Mouse (Mus musculus) neural tube, embryonic 11.5 days (tissue): ENCODE data around the gene St7. TPM values are rescaled to one million over a fixed set of nuclear protein-coding genes. Genes with fewer than 3 reads are reported as not detected.

ENCODE experiments used
- ATAC-seq: fragments of 200-750 bp; cut with Nextera tagmentation; 2 replicates; pipeline ENCODE4 v1.8.0; 2017; ENCODE audit warnings: moderate number of reproducible peaks, mild to moderate bottlenecking, moderate TSS enrichment, moderate library complexity; ENCODE audit not compliant: insufficient read depth, low FRiP score, low TSS enrichment
- DNase-seq: peaks from one replicate; pipeline ENCODE4 v3.0.0-alpha.2; 2015; ENCODE audit warnings: low spot score
- H3K27ac ChIP-seq: fragments of 300-500 bp; sonication (generic); 2 replicates; pipeline ENCODE4 v1.5.1; 2014; ENCODE audit warnings: low read depth, mild to moderate bottlenecking, low read length
- H3K27me3 ChIP-seq: fragments of 300-500 bp; sonication (generic); 2 replicates; pipeline ENCODE4 v1.6.1; 2014; ENCODE audit warnings: mild to moderate bottlenecking, low read length, mixed read lengths; ENCODE audit not compliant: control insufficient read depth, insufficient read depth
- H3K36me3 ChIP-seq: fragments of 300-500 bp; sonication (generic); 2 replicates; pipeline ENCODE4 v1.6.1; 2014; ENCODE audit warnings: mild to moderate bottlenecking, low read length, moderate library complexity, mixed read lengths; ENCODE audit not compliant: control insufficient read depth, insufficient read depth
- H3K4me1 ChIP-seq: fragments of 300-500 bp; sonication (generic); 2 replicates; pipeline ENCODE4 v1.6.1; 2014; ENCODE audit warnings: low read length, mixed read lengths; ENCODE audit not compliant: control insufficient read depth, insufficient read depth
- H3K4me2 ChIP-seq: fragments of 300-500 bp; sonication (generic); 2 replicates; pipeline ENCODE4 v1.6.1; 2014; ENCODE audit warnings: low read depth, mild to moderate bottlenecking, moderate library complexity
- H3K4me3 ChIP-seq: fragments of 300-500 bp; sonication (generic); 2 replicates; pipeline ENCODE4 v1.5.1; 2014; ENCODE audit warnings: low read depth, low read length
- H3K9ac ChIP-seq: fragments of 300-500 bp; sonication (generic); 2 replicates; pipeline ENCODE4 v1.6.1; 2014; ENCODE audit warnings: mild to moderate bottlenecking, low read length
- H3K9me3 ChIP-seq: fragments of 300-500 bp; sonication (generic); 2 replicates; pipeline ENCODE4 v1.6.1; 2016; ENCODE audit warnings: low read length; ENCODE audit not compliant: control insufficient read depth
- WGBS: fragments of 180-500 bp; shearing (Covaris S2); extraction: QIAGEN DNeasy Blood & Tissue Kit; methylation state at CpG from one replicate; pipeline ENCODE4 v1.1.7; 2014; 5-methylcytosine and 5-hydroxymethylcytosine counted together
- polyA plus RNA-seq: library from polyadenylated mRNA; unstranded; fragments of >200 nt; fragmentation: Nextera tagmentation; extraction: Ambion mirVana; gene quantifications from 2 replicates; pipeline ENCODE4 v1.2.1, GENCODE M21; 2014

The St7 gene
- polyA plus RNA-seq, 1 experiment from 2014 or later: 41.8 TPM

DNA sequence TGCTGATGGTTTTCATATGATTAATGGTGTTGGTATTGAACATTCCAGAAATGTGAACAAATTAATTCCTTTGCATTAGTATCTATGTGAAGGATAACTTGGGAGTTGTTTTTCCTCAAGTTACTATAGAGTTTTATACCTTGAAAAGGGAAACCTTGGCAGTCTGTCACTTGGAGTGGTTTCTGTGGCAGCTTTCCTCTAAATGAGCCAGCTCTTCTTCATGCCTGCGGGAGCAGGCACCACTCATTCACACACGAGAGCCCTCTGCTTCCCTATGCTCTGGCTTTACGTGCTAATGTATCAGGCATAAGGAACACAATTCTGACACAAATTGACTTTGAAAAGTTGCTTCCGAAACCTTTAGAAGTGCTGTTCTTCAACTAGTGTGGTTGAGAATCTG is 224.5 kb downstream of the St7 start:
- H3K27me3 ChIP-seq: no peaks in the 10 kb centered on the region
- WGBS: 86% methylated on average over 4 of the region's 4 CpGs

DNA sequence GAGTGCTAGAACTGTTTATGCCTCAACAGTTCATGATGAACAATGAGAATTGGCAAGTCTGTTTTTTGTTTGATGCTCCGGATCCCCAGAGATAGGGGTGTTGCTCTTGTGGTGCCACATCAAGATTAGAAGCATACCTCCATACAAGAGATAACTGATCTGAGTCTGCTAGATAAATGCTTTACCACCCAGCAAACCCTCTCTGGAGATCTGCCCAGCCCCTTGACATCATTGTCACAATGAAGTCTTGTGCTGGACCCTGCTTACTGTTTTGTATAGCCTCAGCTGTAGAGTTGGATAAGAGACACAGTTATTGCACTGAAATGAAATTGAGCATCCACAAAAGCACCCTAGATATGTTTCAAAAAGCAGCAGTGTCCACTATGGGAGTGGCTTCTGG is 229.4 kb downstream of the St7 start:
- 97% methylated on average over 1 of the region's 1 CpGs for WGBS
- Histone ChIP-seq H3K9ac (no peak overlapping the region), H3K27ac (no peak overlapping the region), H3K4me3 (no peak overlapping the region), H3K4me2 (no peak overlapping the region), H3K4me1 (no peaks in the 10 kb centered on the region), H3K27me3 (no peaks in the 10 kb centered on the region), H3K36me3 (no peaks in the 10 kb centered on the region), H3K9me3 (no peaks in the 10 kb centered on the region)
- no peak for DNase-seq
- ATAC-seq: no peak

More for the DNA sequence above, 224.5 kb downstream of the St7 start:
- Histone ChIP-seq H3K36me3 (no peaks in the 10 kb centered on the region), H3K9ac (no peak overlapping the region), H3K27ac (no peak overlapping the region), H3K4me3 (no peak overlapping the region), H3K4me1 (no peaks in the 10 kb centered on the region), H3K4me2 (no peak overlapping the region), H3K9me3 (no peaks in the 10 kb centered on the region)
- no peak for ATAC-seq
- DNase-seq: no peak

DNA sequence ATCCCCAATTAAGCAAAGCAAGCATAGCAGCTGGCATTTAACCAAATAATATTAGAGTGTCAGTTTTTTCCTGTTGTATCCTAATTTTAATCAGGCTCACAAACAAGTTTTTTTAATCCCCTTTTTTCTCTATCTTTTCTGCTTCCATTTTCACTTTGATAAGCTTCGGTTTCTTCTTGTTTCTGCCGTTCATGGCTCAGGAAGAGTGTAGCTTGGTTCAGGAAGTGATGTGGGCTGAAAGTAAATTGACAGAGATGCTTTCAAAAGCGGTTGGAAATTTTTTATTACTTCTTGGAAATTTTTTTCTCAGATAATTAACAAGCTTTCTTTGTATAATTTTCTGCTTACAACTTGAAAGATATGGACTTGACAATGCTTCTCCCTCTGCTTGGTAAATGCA is 230.2 kb downstream of the St7 start:
- 89% methylated on average over 3 of the region's 3 CpGs for WGBS
- Histone ChIP-seq H3K4me1 (no peaks in the 10 kb centered on the region), H3K27me3 (no peaks in the 10 kb centered on the region), H3K4me3 (no peak overlapping the region), H3K9ac (no peak overlapping the region), H3K9me3 (no peaks in the 10 kb centered on the region), H3K27ac (no peak overlapping the region), H3K36me3 (no peaks in the 10 kb centered on the region), H3K4me2 (no peak overlapping the region)
- ATAC-seq (no peak), DNase-seq (no peak)

DNA sequence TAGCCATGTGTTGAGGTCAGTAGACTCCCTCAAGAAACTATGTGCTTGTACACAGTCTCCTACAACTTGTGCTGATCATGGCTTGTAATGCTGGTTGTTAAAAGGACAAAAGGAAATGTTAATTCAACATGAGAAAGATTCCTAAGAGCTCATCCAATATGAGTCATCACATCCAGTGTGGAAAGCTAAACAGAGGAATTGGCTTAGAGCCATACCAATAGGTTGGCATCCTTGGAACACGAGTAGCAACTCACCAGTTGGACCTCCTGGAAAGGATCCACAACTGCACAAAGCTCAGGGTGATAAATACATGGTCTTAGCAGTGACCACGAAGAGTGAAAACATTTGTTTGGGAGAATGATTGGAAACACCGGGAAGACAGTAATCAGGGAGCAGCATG is 230.6 kb downstream of the St7 start:
- 77% methylated on average over 3 of the region's 3 CpGs for WGBS
- Histone ChIP-seq H3K9ac (no peak overlapping the region), H3K27ac (no peak overlapping the region), H3K4me3 (no peak overlapping the region), H3K4me2 (no peak overlapping the region), H3K4me1 (no peaks in the 10 kb centered on the region), H3K9me3 (no peaks in the 10 kb centered on the region), H3K27me3 (no peaks in the 10 kb centered on the region), H3K36me3 (no peaks in the 10 kb centered on the region)
- ATAC-seq (no peak), DNase-seq (no peak)

DNA sequence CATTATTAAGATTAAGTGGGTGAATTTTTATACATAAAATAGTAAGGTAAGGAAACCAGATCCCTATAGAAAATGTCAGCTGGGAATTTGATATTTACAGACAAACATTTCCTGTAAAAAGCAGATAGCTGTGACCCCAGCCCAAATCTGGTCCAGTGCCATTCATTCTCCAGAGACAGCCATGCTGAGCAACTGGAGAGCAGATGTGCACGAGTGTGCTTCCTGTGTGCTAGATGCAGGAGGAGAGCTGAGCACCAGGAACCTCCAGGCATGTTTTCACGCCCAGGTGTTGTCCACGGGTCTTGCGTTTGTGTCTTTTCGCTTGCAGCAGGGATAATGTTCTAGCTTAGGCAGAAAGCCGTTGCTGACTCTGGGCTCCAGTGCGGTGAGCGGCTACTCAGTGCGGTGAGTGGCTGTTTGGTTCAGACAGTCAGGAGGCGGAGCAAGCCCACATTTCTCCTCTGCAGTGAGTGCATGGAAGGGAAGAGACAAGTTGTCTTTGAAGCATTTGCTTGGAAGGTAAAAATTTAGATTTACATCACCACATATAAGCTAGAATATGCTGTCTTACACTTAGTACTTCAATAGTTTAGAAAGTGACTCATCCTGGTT is 231.3 kb downstream of the St7 start:
- no peaks in the 10 kb centered on the region for H3K4me1 ChIP-seq
- no peak overlapping the region for H3K27ac ChIP-seq
- no peak for ATAC-seq
- no peak overlapping the region for H3K9ac ChIP-seq
- WGBS: 87% methylated on average over 10 of the region's 10 CpGs
- H3K36me3 ChIP-seq: no peaks in the 10 kb centered on the region
- DNase-seq: no peak
- H3K9me3 ChIP-seq: no peaks in the 10 kb centered on the region
- no peak overlapping the region for H3K4me2 ChIP-seq
- H3K27me3 ChIP-seq: no peaks in the 10 kb centered on the region
- H3K4me3 ChIP-seq: no peak overlapping the region

DNA sequence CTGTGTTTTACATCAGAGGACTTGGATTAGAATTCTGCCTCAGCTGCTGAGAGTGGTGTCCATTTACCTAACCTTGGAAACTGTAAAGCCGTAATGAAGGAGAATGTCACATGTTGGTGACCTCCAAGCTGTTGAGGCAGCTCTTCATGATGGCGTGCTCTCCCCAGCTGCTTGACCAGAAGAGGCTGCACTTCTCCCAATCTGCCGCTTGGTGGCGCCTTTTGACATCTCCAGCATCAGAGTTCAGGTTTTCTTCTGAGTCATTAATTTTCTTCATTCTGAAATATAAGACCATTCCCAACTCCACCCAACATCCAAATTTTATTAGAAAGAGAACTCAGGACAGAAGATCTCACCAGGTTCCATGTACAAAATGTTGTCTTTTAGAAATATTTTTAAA is 232.5 kb downstream of the St7 start:
- no peaks in the 10 kb centered on the region for H3K27me3 ChIP-seq
- 50% methylated on average over 4 of the region's 4 CpGs for WGBS

DNA sequence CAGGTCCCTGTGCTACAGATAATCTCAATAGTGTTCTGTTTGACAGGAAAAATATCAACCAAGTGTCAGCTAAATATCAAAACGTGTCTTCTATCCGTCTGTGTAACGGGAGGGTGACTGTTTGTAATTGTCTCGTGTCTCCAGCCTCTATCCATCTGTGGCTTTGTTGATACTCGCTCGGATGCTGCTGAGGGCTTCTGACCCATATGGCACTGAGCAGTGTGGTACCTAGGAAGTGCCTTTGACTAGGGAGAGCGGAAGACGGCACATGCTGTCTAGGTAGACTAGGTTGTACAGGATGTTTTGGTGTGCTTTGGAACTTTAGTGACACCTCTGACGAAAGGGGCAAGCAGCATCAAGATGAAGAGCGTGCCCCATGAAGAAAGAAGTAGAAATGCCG is 235.0 kb downstream of the St7 start:
- Histone ChIP-seq H3K4me2 (no peak overlapping the region), H3K27me3 (no peaks in the 10 kb centered on the region), H3K9ac (no peak overlapping the region), H3K27ac (no peak overlapping the region), H3K36me3 (no peaks in the 10 kb centered on the region), H3K4me1 (no peaks in the 10 kb centered on the region), H3K9me3 (no peaks in the 10 kb centered on the region), H3K4me3 (no peak overlapping the region)
- ATAC-seq (no peak), DNase-seq (no peak)
- 86% methylated on average over 11 of the region's 11 CpGs for WGBS

More for the DNA sequence above, 232.5 kb downstream of the St7 start:
- Histone ChIP-seq H3K36me3 (no peaks in the 10 kb centered on the region), H3K9ac (no peak overlapping the region), H3K4me2 (no peak overlapping the region), H3K4me3 (no peak overlapping the region), H3K9me3 (no peaks in the 10 kb centered on the region), H3K4me1 (no peaks in the 10 kb centered on the region), H3K27ac (no peak overlapping the region)
- DNase-seq (peak; percentile 43), ATAC-seq (no peak)

DNA sequence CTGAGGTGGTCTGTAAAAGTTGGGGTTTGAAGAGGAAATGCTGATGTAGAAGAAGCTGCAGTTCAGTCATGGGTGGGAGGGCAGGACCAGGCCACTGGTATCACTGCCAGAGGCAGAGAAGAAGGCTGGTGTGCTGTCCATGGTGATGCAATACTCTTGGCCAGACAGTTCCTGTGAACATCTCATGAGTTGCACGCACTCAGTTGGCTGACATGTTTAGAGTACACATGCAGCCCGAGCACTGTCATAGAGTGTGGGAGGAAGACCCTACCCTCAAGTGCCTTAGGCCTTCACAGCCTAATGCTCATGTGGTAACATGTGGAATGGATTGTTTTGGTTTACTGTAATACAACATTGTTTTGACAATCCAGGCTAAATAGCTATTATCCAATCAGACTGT is 238.5 kb downstream of the St7 start:
- Histone ChIP-seq H3K27ac (no peak overlapping the region), H3K9me3 (no peaks in the 10 kb centered on the region), H3K4me2 (no peak overlapping the region), H3K27me3 (no peaks in the 10 kb centered on the region), H3K4me3 (no peak overlapping the region), H3K9ac (no peak overlapping the region), H3K4me1 (no peaks in the 10 kb centered on the region), H3K36me3 (no peaks in the 10 kb centered on the region; the same call in 1 of the 2 replicates)
- DNase-seq (no peak), ATAC-seq (no peak)
- WGBS: 88% methylated on average over 2 of the region's 2 CpGs

DNA sequence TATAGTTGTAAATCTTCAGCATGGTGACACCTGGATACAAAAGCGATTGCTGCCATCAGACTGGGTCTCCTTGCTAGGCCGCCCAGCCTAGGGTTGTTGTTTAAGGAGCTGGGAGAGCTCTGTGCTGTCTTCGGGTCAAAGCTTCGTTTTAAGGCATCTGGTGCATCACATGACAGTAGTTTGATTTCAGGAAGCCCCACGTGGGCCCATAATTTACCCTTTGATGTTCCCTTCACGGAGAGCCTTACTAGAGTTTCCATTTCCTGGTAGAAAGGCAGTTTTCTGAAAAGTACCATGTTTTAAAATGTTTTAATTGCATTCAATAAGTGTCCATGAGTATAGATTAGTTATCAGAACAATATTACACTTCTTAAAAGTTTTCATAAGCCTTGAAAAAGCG is 239.1 kb downstream of the St7 start:
- no peak for DNase-seq
- H3K4me2 ChIP-seq: no peak overlapping the region
- 79% methylated on average over 7 of the region's 7 CpGs for WGBS

More for the DNA sequence above, 239.1 kb downstream of the St7 start:
- no peak overlapping the region for H3K9ac ChIP-seq
- no peak for ATAC-seq
- H3K27ac ChIP-seq: no peak overlapping the region
- H3K36me3 ChIP-seq: no peaks in the 10 kb centered on the region; the same call in 1 of the 2 replicates
- H3K27me3 ChIP-seq: no peaks in the 10 kb centered on the region
- no peaks in the 10 kb centered on the region for H3K9me3 ChIP-seq
- H3K4me1 ChIP-seq: no peaks in the 10 kb centered on the region
- H3K4me3 ChIP-seq: no peak overlapping the region
